Mouse (Mus musculus): ENCODE measurements around the gene Mapre1.

The Mapre1 gene

DNA sequence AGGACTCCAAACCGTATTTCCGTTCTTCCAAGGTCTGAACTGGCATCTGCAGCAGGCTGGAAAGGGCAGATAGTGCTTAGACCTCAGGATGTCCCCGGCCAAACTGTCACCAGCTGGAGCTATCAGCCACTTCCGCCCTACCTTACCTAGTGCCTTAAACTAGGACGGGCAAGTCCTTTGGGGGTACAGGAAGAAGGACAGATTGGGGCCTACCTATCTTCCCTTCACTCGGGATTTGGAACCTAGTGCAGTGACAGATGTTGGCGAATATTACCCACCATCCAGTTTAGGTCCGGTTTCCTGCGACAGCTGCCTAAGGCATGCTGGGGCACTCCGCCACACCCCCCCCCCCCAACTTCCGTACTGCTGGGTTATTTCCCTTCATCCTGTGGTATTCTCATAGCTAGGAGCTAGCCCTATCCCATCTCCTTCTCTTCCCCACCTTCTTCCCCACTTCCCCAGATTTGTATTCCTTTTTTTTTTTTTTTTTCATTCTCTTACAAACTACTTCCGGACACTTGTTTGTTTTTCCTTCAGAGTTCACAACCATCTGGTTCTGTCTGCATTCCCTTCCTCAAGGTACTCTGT lies 38.4 kb downstream of the Mapre1 start, which contains the start of gene Efcab8:
Efcab8 (plus strand) TSS at position 538 of the 588 bp plus-strand sequence.
- DNase-seq: no peak

DNA sequence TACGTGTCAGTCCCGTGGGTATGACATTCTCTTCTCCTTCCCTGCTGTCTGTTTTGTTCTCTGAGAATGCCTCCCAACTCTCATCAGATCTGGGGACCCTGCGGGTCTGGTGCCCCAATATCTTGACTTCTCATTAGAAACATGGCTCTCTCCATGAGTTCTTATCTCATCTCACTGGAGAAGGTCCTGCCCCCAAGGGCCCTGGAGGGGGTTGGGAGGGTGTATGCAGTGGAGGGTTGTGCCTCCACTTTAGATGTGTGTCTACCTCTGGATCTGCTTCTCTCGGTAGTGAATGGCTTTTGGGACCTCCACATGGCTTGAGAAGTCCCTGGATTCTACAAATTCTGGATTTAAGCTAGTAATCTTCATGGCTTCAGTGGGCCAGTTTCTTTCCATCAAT lies 40.1 kb downstream of the Mapre1 start:
- no peak for DNase-seq

DNA sequence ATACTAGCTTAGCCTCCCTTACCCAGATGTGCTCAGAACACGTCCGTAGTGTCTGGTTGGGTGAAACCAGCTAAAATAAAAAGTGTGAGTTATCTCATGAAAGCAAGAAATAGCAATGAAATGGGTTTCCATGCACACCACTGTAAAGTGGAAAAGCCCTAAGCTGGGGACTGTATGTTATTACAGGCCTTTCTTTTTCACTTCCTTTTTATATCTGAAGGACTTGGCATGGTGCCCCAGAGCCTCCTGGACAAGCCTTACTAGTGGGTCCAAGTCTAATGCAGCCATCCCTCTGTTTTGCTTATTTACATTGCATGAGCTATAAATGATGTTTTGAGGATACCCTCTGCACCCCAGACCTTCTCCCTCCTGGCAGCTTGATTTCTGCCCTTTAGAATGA lies 43.6 kb downstream of the Mapre1 start:
- DNase-seq: no peak

DNA sequence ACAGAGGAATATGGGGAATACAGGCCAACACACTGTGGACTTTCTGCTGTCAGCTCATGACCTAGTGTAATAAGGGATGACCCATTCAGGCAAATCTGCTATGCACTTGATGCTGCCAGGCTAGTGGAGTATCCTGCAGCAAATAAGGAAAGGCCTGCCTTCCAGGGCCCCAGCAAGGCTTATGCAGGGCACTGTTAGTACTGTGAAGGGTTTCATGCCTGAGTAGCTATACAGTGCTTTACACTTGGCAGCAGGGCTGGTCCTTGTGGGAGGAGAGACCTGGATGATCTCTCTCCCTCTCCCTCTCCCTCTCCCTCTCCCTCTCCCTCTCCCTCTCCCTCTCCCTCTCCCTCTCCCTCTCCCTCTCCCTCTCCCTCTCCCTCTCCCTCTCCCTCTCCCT lies 52.3 kb downstream of the Mapre1 start:
- no peak for DNase-seq

DNA sequence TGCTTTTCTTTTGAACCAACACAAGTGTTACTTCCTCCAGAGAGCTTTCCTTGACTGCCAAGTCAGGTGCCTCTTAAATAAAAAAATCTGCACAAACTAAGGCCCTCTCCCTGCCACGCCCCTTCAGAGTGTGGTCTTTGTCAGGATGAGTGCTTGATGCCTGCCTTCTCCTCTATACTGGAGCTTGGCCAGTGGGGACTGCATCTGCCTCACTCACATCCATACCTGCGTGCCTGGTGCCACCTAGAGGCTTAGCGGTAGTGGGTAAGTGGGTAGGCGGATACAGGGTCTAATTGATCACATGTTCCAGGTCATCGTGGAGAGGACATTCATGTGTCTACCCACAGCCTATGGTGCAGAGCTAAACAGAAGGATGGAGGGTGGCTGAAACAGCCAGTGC lies 54.0 kb downstream of the Mapre1 start:
- DNase-seq: no peak

DNA sequence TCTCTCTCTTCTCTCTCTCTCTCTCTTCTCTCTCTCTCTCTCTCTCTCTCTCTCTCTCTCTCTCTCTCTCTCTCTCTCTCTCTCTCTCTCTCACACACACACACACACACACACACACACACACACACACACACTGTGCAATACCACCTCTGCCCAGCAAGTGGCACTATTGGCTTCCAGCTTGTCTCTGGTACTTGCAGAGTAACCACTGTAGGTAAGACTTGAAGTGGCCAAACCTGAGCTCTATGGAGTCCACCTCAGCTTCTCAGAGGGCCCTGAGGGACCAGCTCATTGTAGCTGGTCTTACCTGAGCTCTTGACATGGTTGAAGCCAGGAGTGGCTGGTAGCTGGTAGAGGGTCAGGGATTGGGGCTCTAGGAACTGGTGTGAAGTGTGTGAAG lies 66.4 kb downstream of the Mapre1 start:
- DNase-seq: peak; percentile 87

DNA sequence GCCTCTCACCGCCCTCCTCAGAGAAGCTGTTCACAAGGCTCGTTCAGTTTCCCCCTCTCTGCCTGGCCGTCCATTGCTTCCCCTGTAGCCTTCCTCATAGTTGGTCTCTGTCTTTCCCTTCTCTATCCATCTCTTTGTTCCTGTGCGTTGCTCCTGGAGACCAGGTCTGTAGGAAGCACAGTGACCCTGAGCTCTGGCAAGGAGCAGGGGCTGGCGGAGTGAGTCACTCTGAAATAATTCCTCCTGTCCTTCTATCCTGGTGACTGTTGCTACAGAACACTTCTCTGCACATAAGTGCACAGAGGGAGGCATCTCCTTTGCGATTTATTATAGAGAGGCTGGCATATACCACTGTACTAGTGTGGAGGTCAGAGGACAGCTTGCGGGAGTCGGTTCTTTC lies 67.1 kb downstream of the Mapre1 start:
- DNase-seq: no peak

DNA sequence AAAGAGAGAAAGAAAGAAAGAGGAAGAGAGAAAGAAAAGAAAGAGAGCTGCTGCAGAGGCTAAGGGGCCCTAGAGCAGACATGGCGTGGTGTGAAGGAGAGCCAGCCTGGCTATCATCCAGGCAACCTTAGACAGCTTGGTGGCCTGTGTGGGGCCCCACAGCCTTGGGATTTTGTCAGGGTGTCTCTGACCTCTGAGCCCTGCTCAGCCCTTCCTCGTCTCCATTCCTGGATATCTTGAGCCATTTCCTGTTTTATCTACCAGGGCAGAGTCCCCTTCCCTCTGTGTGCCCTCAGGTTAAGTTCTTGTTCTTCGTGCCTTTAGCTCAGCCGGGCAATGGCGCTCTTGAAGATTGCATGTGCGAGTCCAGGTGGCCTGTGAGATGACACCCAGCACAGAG lies 67.8 kb downstream of the Mapre1 start:
- DNase-seq: no peak

DNA sequence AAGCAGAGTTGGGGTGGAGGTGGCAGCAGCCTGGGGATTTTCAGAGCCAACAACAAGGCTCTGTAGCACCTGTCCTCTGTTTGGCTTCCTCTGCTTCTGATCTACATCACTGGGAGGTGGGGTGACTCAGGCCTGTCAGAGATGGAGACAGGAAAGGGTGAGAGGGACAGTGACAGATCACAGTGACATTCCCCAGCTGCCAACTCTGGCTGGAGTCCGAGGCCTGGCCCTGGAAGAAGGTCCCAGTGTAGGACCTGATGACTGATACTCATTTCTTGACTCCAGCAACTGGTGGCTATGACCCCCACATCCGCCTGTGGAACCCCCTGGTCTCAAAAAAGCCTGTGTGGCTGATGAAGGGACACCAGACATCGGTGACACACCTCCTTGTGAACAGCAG lies 68.8 kb downstream of the Mapre1 start:
- DNase-seq: no peak

DNA sequence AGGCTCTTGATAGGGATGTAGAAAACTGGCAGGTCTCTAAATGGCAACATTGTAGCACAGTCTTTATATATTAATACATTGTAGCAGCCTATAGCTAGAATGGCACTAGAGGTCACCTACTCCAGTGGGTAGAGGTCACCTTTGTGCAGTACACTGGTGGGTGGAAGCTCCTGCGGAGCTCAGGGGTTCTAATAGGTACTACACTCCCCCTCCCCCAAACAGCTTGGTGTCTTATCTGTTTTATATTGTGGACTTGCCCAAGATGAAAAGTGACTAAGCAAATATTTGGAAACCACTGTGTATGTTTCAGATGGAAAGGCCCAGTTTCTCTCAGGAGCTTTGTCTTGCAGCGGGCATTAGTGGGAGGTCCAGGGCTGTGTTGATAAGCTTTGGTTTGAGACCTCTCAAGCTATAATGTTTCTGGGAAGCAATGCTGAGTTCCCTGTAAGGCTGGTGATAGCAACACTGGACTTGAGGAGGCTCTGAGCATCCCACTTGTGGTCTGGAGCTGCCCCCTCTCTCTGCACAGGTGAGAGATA lies 81.0 kb downstream of the Mapre1 start:
- no peak for DNase-seq

Measured in cerebellum, adult 9-10 months (tissue).